Mouse (Mus musculus): ENCODE measurements at regions not wholly inside any gene's neighbourhood (a gene's known extent, or its start where the extent isn't known, plus 50 kb on each side); places are given as distances from the start of the nearest gene placed in this dataset.

DNA sequence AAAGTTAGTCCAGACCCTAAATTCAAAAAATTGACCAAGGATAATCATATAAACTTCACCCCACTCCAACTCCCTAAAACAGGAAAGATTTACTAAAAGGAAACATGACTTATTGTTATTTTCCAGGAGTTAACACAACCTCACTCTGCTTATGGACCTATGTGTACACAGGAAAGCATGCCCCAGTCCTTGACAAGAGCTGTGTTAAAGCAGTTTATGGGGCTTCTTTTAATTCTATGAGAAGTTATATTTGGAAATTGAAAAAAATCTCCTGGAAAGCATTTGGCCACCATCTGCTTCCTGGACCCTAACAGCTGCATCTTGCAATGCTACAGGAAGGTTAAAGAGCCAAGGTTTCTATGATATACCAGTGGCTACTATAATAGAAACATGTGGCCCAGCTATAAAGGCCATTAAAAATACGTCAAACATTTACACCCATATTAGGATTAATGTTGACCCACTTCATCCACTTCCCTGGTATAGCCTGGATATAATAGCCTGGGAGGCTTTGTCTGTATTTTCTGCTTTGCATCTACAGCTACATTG is 620.7 kb upstream of the Jmjd1c start:
- TF ChIP-seq GATA1 (IDR thresholded peaks at IDR 0.05; ENCODE audit: borderline replicate concordance, low read length) = no peak
- no peak for TF ChIP-seq CTCF (IDR thresholded peaks at IDR 0.05; ENCODE audit: low read depth, low read length)
- no peak for TF ChIP-seq POLR2AphosphoS5 (IDR thresholded peaks at IDR 0.05; ENCODE audit: insufficient replicate concordance, low read depth, low read length)
- TF ChIP-seq TAL1 (conservative IDR thresholded peaks at IDR 0.05; ENCODE audit: low read depth, low read length) = no peak
